Mouse (Mus musculus) ES-Bruce4 (cell line): ENCODE results near the gene Pus7l.

Experiments used
- CTCF ChIP-seq: IDR thresholded peaks from one replicate; pipeline ENCODE4 v1.8.1; 2011; ENCODE audit warnings: low read depth, low read length
- EP300 ChIP-seq: IDR thresholded peaks from 2 replicates; pipeline ENCODE4 v1.6.1; 2011; ENCODE audit warnings: low read depth, low read length; ENCODE audit not compliant: insufficient read depth
- POLR2A ChIP-seq: IDR thresholded peaks from one replicate; pipeline ENCODE4 v1.8.1; 2011; ENCODE audit warnings: low read length; ENCODE audit not compliant: insufficient read depth

DNA sequence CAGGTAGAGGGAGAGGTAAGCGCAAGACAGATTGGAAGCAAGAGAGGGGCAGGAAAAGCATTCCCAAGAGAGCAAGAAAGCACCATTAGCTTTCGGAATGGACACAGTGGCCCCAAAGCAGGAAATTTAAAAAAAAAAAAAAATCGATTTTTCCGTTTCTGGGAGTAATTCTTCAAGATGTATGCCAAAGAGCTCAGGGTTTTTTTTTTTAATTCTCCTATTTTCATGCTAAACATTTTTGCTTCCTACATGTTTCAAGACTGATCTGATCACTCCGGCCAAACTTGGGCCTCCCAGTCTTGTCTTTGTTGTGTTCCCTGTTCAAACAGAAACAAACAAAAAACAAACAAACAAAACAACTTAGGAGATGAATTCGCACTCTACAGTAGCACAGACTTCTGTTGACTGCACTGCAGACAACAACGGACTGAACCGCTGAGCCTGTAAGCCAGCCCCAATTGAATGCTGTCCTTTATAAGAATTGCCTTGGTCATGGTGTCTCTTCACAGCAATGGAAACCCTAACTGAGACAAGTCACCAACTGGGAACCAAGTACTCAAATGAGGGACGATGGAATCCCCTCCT is 797 bp upstream of the Pus7l start:
- TF ChIP-seq CTCF (no peak), POLR2A (no peak), EP300 (no peak)
